Mouse (Mus musculus): ENCODE results near the gene Zmym6. TPM values are rescaled to one million over a fixed set of nuclear protein-coding genes. Genes with fewer than 3 reads are reported as not detected.
A peak's percentile ranks its signal among the peaks of the same experiment; 100 is the strongest.
"Not testable (repeated sequence)": the region's sequence is repeated elsewhere in the genome, so short reads cannot be mapped to it uniquely, and the experiment has no call there.

Gene Zmym6
- 1 to 10 TPM; 8.0 to 8.9 TPM for total RNA-seq (2021)

DNA sequence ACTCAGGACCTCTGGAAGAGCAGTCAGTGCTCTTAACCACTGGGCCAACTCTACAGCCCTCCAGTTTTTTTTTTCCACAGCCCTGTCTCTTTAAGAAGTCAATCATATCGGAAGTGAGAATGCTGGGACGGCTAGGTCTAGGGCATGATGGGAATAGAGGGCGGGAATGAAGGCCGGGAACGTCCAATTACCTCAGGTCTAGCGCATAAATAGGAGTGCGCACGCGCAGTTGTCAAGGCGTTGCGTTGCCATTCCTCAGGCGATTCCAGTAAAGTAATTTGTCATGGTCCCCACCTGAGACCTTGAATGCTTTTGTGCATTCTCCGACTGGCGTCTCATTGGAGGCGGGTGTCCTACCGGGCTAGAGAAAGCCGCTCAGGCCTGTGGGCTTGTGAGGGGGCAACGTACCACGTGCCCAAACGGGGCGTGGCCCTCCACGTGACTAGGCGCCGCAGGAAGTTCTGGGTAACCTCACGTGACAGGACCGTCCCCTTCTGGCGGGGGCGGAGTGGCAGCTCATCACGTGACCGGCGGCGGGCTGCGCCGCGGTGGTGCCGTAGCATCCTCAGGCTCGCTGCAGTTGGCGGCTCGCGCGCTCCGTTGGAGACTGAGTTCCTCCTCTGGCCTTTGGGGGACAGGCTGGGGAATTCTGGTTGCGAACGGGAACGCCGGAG lies at the start of gene Zmym6:
Gene Zmym6, plus strand, starts transcription at position 509 of the 674 bp plus-strand sequence.
- intact Hi-C loops (cut with DNase I): loop anchor here (2.0 to 5.0 kb wide), 3 partner anchors 50 to 165 kb away; partner anchors contain the start of genes Smim12 and Zmym4
- peak; percentile 95 to 97 for DNase-seq

DNA sequence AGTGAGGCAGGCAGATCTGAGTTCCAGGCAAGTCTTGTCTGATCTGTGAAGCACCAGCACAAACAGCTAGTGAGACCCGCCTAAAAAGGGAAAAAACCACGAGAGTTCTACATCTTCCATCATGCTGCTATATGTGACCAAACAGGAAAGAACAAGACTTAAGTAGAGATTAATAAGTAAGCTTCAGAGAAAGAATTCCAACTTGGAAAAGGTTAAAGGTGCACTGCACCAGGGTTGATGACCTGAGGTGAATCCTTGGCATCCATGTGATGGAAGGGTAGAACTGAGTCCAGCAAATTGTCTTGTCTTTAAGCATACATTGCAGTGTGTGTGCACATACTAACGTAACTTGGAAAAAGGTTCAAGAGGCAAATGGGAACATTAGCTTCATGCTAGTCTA lies 40.0 kb upstream of the Zmym6 start:
- DNase-seq: no peak
- intact Hi-C loops (cut with DNase I): no loop called here

DNA sequence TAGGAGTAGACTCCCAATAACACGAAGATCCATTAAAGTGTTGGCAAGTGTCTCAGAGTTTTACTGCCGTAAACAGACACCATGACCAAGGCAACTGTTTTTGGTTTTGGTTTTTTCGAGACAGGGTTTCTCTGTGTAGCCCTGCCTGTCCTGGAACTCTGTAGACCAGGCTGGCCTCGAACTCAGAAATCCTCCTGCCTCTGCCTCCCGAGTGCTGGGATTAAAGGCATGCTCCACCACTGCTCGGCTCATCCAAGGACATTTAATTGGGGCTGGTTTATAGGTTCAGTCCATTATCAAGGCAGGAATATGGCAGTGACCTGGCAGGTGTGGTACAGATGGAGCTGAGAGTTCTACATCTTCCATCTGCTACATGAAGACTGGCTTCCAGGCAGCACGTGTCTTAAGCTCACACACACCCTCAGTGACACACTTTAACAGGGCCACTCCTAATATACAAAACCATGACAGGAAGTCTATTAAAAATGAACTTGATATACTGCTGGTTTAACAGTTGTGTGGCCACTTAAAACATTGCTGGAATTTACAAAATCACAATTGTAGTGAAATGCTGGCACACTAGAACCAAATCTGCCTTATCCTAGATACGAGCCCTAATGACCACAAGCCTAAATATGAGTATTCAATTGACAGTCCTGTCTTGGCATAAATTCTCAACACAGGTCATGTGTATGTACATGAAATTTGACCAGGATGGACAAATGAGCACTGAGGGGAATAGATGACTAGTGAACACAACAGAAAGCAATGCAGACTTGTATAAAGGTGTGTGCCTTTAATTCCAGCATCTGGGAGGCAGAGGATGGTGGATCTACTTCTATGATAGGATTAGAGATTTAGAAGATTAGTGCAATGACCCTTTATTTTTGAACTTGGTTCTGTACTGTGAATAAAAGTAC lies 39.0 kb upstream of the Zmym6 start:
- no peak for DNase-seq
- intact Hi-C loops (cut with DNase I): no loop called here

DNA sequence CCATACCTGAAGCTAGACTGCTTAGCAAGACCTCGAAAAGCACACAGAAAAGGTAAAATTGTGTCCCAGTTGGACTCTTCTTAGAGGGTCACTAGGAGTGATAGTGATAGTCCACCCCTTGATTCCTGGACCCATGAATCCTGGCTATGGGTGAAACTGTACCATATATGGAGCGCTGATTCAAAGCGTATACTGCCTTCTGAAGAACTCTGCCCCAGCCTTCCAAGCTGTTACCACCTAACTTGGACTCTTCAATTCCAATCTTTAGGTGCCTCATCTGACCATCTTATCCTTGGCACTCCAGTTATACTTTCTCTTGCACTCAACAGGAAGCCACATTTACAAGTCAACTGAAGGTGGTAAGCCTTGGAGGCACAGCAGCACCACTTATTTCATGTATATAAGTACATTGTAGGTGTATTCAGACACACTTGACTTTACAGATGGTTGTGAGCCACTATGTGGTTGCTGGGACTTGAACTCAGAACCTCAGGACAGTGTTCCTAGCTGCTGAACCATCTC lies 38.3 kb upstream of the Zmym6 start:
- DNase-seq: no peak
- intact Hi-C loops (cut with DNase I): no loop called here

DNA sequence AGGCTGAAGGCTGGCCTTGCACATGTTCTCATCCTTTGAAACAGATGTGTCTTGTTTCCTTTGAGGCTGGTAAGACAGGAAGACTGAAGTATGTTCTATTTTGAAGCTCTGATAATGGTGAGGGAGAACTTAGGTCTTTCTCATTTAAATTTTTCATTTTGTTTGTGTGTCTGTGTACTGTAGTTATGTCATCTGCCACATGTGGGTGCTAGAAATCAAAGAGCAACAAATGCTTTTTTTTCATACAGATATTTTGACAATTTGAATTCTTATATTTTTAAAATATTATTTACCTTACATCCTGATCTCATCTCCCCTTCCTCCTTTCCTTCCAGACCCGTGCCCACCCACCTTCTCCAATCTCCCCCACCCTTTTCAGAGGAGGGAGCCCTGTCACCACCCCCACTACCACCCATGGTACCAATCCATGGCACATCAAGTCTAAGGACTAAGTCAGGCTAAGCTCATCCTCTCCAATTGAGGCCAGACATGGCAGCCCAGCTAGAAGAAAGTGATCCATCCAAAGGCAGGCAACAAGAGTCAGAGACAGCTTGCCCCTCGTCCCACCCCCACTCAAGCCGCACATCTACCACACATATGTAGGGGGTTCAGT lies 37.2 kb upstream of the Zmym6 start:
- no peak for DNase-seq
- intact Hi-C loops (cut with DNase I): no loop called here

DNA sequence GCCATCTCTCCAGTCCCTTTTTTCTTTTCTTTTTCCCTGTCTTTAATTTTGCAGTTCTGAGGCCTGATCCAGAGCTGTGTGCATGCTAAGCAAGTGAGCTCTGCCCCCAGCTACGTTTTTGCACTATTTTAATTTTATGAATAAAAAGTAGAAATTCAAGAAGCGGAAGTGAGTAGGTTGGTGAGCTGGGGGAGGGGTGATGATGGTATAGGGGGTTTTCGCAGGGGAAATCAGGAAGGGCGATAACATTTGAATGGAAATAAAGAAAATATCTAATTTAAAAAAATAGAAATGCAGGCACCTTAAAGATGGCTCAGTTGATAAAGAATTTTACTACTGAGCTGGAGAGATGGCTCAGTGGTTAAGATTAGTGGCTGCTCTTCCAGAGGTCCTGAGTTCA lies 33.6 kb upstream of the Zmym6 start:
- intact Hi-C loops (cut with DNase I): no loop called here
- DNase-seq: no peak

DNA sequence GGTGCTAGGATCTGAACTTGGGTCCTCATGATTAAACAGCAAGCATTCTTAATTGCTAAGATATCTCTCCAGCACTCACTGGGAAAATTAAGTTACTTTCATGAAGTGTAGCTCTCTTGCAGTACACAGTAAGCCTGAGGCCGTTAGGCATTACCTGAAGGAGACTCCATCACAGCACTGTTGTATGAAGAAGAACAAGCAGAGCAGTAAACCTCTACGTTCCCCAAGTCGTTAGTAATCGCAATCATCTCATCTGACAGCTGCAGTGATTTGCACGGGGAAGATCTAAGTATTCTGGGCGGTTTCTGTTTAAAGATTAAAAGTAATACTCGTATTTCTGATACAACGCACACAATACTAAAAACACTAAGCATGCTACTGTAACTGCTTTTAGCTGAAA lies 26.1 kb upstream of the Zmym6 start:
- intact Hi-C loops (cut with DNase I): no loop called here
- DNase-seq: no peak

DNA sequence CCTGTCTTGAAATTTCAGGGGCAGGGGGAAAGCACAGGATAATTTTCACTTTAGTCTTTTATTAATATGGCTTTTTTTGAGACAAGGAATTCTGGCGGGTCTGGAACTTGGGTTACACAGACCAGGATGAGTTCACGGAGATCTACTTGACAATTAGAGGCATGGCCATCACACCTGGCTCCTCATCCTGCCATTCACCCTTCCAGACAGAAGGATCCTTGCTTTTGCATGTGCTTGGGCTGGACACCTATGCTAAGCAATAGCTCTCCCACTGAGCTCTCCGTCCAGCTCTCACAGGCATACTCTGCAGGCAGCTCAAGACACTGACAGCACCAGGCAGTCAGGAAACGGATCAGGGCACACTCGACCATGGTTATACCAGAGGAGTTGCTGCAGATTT lies 24.1 kb upstream of the Zmym6 start:
- no peak for DNase-seq
- intact Hi-C loops (cut with DNase I): no loop called here

DNA sequence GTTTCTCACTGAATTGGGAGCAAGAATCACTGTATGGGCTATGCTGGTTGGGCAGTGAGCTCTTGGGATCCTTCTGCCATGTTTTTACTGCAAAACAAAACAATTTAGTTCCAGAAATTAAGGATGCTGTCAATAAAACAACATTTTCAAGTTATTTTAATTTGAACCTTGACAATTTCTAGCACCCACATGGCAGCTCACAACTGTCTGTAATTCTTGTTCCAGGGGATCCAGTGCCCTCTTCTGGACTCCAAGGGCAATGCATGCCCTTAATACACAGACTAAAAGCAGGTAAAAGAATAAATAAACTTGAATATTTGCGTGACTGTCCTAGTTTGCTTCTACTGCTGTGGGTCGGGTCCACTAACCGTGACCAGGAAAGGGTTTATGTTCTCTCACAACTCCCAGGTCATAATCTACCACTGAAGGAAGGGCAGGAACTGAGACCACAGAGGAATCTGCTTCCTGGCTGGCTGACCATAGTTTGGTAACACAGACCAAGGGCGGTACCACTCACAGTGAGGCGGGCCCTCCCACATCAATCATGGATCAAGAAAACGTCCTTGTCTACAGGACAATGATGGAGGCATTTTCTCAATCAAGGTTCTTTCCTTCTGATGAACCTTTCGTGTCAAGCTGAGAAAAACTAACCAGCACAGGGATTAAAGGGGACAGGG lies 22.5 kb upstream of the Zmym6 start:
- intact Hi-C loops (cut with DNase I): no loop called here

DNA sequence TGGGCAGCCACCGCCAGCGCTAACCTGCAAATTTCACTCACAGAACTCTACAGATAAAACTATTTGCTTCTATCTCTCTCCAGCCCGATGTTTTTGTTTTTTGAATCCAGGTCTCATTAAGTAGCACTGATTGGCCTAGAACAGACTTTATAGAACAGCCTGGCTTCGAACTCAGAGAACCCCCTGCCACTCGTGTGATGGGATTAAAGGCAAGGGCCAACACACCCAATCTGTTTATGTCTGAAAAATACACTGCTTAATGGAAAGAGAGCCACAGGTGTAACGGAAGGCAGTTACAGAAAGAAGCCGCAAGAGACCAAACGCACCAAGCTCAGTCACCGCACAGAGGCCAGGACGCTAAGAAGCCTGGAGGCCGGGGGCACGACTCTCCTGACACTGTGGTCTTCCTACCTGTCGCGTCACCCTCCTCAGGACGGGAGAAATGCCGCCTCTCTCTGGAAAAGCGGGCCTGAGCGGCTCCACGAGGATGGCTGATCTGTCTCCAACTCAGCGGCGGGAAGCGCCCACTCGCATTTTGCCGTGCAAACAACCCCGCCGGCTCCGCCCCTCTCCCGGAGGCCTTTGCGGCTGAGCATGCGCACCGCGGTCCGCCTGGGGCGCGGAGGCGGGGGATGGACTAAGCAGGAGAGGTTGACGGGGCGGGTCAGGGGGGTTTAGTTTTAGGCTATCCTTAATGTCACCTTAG lies 16.4 kb upstream of the Zmym6 start, which contains the start of gene Zmym1:
Gene Zmym1, minus strand, starts transcription at position 568 of the 706 bp plus-strand sequence.
- DNase-seq: peak; percentile 92
- intact Hi-C loops (cut with DNase I): loop anchor here (5.0 kb wide), 1 partner anchor 38 kb away; the partner anchor contains the start of gene Sfpq

More for the DNA sequence above, 22.5 kb upstream of the Zmym6 start:
- DNase-seq: no peak

DNA sequence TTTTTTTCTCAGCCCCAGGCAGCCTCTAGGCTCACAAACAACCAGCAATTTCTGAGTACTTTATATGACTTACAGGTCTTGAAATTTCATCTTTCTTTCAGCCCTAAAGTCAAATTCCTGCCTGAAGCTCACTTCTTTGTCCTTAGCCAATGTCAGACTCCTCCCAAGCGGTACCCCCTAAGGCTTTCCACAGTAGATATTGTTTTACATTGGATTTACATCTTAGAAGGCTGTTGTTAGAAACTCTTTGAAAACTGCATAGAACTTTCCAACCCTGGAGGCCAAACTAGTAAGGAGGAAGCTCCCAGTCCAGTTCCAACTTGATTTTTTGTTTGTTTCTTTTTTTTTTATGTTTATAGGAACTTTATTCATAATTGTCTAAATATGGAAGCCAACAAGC lies 13.1 kb upstream of the Zmym6 start:
- no peak for DNase-seq

DNA sequence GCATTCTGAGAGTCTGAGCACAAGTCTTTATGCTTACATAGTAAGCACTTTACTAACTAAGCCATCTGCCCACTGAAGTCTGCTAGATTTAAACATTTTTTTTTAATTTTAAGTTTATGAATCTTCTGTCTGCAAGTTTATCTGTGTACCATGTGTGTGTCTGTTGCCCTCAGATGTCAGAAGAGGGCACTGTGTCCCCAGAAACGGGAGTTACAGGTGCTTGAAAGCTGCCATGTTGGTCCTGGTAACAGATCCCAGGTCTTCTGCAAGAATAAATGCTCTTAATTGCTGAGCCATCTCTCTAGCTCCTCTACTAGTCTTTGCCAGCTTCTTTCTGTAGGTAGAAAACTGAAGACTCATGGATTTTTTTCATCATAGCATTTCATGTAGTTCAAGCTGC lies 2.3 kb upstream of the Zmym6 start:
- intact Hi-C loops (cut with DNase I): loop anchor here (5.0 kb wide), 2 partner anchors 48 to 167 kb away; partner anchors contain the start of gene Smim12
- no peak for DNase-seq

More for the DNA sequence above, 13.1 kb upstream of the Zmym6 start:
- intact Hi-C loops (cut with DNase I): loop anchor here (5.0 kb wide), 1 partner anchor 42 kb away; the partner anchor contains the start of gene Sfpq

DNA sequence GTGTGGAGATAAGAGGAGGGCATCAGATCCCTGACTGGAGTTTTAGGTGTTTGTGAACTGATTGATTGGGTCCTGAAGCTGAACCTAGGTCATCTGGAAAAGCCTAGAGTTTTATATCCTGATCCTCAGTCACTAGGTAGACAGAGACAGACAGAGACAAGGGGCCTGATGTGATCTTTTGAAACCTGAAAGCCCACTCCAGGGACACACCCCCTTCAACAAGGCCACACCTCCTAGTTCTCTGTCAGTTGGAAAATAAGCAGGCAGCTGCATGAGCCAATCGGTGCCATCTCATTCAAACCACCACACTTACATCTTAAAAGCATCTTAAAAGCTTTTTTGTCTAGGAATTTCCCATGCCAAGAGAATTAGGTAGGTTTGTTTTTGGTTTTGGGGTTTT lies 3.6 kb downstream of the Zmym6 start:
- DNase-seq: no peak
- intact Hi-C loops (cut with DNase I): no loop called here

DNA sequence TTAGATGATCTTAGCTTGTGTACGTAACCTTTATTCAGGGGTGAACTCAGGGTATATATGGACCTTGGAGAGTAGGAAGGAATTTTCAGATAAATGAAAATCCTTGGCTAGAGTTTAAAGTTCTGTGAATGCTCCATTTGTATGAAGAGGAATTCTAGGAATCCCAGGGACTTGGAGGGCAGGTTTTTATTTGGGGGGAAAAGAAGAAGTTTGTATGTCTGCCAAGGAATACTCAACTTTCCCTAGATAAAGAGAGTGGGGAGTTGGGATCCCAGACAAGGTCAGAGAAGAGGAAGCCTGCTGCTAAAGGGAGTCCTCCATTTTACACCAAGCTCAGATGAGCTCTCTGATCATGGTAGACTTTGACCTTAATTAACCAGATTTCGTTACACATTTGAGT lies 5.9 kb downstream of the Zmym6 start:
- DNase-seq: no peak
- intact Hi-C loops (cut with DNase I): no loop called here

DNA sequence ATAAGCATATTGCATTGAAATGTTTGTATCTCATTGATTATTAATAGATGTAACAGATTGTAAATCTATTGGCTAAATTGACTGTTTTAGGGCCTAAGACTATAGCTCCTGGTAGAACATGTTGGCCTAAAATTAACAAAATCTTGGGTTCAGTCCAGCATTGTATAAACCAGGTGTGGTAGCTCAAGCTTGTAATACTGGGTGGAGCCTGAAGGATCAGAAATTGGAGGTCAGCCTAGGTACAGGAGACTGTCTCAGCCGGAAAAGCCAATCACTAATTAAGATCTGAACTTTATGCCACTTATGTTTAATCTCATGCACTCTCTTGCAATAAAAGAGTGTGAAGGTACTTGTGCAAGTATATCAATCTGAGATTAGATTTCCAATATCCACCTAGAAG lies 8.6 kb downstream of the Zmym6 start:
- intact Hi-C loops (cut with DNase I): no loop called here
- DNase-seq: no peak

DNA sequence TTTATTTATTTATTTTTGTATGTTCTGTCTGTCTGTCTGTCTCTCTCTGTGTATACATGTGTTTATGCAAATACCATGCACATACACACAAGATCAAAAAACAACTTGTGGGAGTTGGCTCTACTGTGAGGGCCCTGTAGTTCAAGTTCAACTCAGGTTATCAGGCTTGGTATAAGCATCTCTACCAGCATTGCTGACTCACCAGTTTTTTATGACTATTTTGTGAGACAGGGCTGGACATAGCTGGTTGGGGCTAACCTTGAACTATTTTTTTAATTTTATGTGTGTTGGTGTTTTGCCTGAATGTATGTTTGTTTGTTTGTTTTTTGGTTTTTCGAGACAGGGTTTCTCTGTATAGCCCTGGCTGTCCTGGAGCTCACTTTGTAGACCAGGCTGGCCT lies 14.0 kb downstream of the Zmym6 start:
- intact Hi-C loops (cut with DNase I): no loop called here
- no peak for DNase-seq

DNA sequence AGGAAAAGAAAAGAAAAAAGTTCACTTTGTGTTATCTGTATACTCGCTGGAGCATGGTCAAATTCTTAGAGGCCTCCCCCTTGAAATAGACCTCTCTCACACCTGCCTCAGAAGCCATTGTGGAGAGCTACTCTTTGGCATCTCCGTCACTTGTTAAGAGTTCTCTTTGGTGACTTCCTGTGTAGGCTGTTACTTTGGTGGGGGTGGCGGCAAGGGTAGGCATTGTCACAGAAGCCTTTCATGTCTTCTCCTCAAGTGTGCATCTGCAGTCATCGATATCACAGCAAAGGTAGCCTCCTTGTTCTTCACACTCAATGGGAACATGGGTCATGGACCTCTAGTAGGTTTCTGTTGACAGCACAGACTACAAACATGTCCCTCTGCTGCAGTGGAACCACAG lies 17.9 kb downstream of the Zmym6 start:
- no peak for DNase-seq
- intact Hi-C loops (cut with DNase I): no loop called here

DNA sequence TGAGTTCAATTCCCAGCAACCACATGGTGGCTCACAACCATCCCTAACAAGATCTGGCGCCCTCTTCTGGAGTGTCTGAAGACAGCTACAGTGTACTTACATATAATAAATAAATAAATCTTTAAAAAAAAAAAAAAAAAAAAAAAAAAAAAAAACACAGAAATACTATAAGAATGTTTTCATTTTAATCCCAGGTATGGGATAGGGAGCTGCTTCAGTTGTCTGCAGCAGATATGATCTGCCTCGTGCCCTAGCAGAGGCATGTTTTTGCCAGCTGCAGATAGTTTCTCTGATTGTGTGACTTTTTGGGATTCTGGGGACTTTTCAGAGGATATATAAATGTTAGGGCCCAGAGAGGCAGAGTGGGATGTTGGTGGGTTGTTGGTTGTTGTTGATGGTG lies 22.4 kb downstream of the Zmym6 start:
- intact Hi-C loops (cut with DNase I); DNase-seq: not testable (repeated sequence)

DNA sequence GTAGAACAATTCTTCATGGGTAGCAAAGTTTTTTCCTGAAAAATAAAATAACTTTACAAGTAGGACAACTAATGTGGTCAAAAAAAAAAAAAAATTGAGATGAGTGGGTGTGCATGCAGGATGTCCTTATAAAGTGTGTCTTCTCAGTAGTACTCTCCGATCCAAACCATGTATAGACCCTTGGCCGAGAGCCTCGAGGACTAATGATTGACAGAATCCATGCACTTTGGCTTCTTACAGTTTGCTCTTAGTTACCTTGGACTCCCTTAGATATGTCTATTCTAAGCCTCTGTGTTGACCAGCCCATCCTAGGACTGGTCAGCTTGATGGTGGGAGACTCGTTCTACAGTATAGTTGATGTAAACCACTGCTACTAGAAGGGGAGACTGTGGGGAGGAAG lies 30.4 kb downstream of the Zmym6 start:
- no peak for DNase-seq
- intact Hi-C loops (cut with DNase I): no loop called here

DNA sequence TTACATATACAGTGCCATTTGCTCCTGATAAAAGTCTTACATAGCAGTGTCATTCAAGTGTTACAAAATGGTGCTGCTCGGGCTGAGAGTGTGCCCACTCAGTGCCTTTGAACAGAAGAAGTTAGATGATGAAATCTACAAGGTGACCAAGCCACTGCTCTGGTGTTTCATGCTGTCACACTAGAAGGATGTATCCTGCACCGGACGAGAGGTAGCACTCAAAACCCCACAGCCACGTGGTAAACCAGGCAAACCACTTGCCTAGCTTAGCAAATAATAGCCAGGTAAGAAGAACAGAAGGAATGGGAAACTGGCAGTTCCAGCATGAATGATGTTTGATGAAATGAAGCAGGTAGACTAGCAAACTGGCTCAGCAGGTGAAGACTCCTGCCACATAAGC lies 33.4 kb downstream of the Zmym6 start:
- intact Hi-C loops (cut with DNase I): no loop called here
- DNase-seq: no peak

Data from heart, postnatal 36 days (tissue).